Mouse (Mus musculus) forebrain, embryonic 16.5 days (tissue): ENCODE results near the gene Mapre3. TPM values are rescaled to one million over a fixed set of nuclear protein-coding genes. Genes with fewer than 3 reads are reported as not detected.

Source experiments
- ATAC-seq: fragments of 200-750 bp; cut with Nextera tagmentation; 2 replicates; pipeline ENCODE4 v1.8.0; 2017; ENCODE audit warnings: mild to moderate bottlenecking, moderate library complexity
- H3K27ac ChIP-seq: fragments of 300-500 bp; sonication (generic); 2 replicates; pipeline ENCODE4 v1.5.1; 2014; ENCODE audit warnings: low read length, control low read depth
- H3K27me3 ChIP-seq: fragments of 300-500 bp; sonication (generic); replicated peaks from 2 replicates; pipeline ENCODE4 v1.6.1; 2014; ENCODE audit warnings: low read length; ENCODE audit not compliant: control insufficient read depth, insufficient read depth
- H3K36me3 ChIP-seq: fragments of 300-500 bp; sonication (generic); 2 replicates; pipeline ENCODE4 v1.6.1; 2014; ENCODE audit not compliant: control insufficient read depth, insufficient read depth
- H3K4me1 ChIP-seq: fragments of 300-500 bp; sonication (generic); replicated peaks from 2 replicates; pipeline ENCODE4 v1.6.1; 2014; ENCODE audit warnings: low read length; ENCODE audit not compliant: control insufficient read depth, insufficient read depth
- H3K4me2 ChIP-seq: fragments of 300-500 bp; sonication (generic); 2 replicates; pipeline ENCODE4 v1.6.1; 2014; ENCODE audit warnings: mild to moderate bottlenecking, low read length, control low read depth
- H3K4me3 ChIP-seq: fragments of 300-500 bp; sonication (generic); replicated peaks from 2 replicates; pipeline ENCODE4 v1.5.1; 2014; ENCODE audit warnings: mild to moderate bottlenecking, low read length, control low read depth
- H3K9ac ChIP-seq: fragments of 300-500 bp; sonication (generic); replicated peaks from 2 replicates; pipeline ENCODE4 v1.6.1; 2014; ENCODE audit warnings: low read depth, low read length, control low read depth
- H3K9me3 ChIP-seq: fragments of 300-500 bp; sonication (generic); 2 replicates; pipeline ENCODE4 v1.6.1; 2016; ENCODE audit warnings: low read length; ENCODE audit not compliant: control insufficient read depth
- WGBS: fragments of 180-500 bp; shearing (Covaris S2); extraction: QIAGEN DNeasy Blood & Tissue Kit; methylation state at CpG from one replicate; pipeline ENCODE4 v1.1.7; 2014; 5-methylcytosine and 5-hydroxymethylcytosine counted together
- polyA plus RNA-seq: library from polyadenylated mRNA; unstranded; fragments of >200 nt; fragmentation: Nextera tagmentation; extraction: Ambion mirVana; gene quantifications from 2 replicates; pipeline ENCODE4 v1.2.1, GENCODE M21; 2015

The Mapre3 gene
- polyA plus RNA-seq, 1 experiment from 2014 or later, result 118 TPM

DNA sequence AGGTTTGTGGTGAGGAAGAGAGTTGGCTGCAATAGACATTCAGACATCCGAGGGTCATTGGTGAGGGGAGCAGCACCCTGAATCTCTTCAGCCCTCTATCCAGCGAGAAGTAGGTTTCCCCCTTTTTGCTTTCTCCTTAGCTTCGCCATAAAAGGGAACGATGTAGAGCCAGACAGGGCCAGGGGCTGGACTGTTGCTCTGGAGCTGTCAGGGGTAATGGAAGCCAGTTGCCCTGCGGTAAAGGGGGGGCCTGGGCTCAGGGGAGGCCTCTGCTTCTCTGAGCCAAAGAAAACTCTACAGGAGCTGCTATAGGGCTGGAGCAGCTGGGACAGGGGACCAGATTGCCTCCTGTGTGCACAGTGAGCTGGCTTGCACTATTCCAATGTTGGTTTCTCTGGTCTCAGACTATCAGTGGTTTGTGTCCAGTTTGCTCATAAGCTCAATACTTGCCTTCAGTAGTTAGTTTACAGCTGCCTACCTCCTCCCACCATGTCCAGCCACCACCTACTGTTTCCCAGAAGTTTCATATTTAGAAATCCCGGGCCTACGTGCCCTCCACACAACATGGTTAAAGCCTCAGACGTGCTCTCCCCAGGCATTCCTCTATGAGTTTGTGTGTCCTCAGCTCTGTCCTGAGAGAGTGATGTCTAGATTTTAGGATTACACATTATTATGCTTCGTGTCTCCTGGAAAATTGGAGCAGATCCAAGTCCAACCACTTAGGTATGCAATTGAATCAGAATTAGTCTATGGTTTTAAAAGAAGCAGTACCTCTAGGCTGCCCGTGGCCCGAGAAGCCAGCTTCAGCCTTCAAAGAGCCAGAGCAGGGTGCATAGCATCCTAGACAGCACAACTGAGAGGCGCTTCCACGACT is 94.2 kb downstream of the Mapre3 start:
- Histone ChIP-seq H3K4me1 (peaks cover 30% of the 10 kb centered on the region), H3K4me2 (peak overlapping the region; percentile 97), H3K27ac (no peak overlapping the region), H3K36me3 (peaks cover 6% of the 10 kb centered on the region), H3K27me3 (no peaks in the 10 kb centered on the region), H3K9me3 (no peaks in the 10 kb centered on the region), H3K4me3 (peak overlapping the region; percentile 88; the same call in 1 of the 2 replicates), H3K9ac (peak overlapping the region; percentile 80)
- no peak for ATAC-seq
- 55% methylated on average over 13 of the region's 13 CpGs for WGBS

GRCm38 (mm10) chr5:30909300-30909659 is 94.8 kb downstream of the Mapre3 start:
- no peak overlapping the region for H3K4me3 ChIP-seq
- peaks cover 4% of the 10 kb centered on the region for H3K36me3 ChIP-seq
- H3K4me1 ChIP-seq, result peaks cover 30% of the 10 kb centered on the region
- H3K27ac ChIP-seq, result no peak overlapping the region
- no peak for ATAC-seq
- no peak overlapping the region for H3K4me2 ChIP-seq
- 66% methylated on average over 7 of the region's 7 CpGs for WGBS
- no peaks in the 10 kb centered on the region for H3K27me3 ChIP-seq
- H3K9me3 ChIP-seq, result no peaks in the 10 kb centered on the region
- H3K9ac ChIP-seq, result no peak overlapping the region

DNA sequence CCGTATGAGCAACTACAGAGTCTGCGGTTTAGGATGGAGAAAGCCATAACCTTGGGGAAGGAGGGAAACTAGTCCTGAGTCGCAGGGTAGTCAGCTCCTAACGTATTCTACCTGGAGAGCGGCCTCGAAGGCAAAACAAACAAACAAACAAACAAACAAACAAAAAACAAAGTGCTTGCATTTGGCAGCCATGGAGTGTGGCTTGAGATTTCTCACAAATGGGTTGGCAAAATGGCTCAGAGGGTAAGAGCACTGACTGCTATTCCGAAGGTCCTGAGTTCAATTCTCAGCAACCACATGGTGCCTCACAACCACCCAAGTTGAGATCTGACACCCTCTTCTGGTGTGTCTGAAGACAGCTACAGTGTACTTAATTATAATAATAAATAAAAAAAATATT is 95.4 kb downstream of the Mapre3 start:
- no peak overlapping the region for H3K4me2 ChIP-seq
- no peak for ATAC-seq
- no peaks in the 10 kb centered on the region for H3K27me3 ChIP-seq
- peaks cover 30% of the 10 kb centered on the region for H3K4me1 ChIP-seq
- H3K36me3 ChIP-seq, result no peaks in the 10 kb centered on the region
- no peak overlapping the region for H3K27ac ChIP-seq
- no peak overlapping the region for H3K4me3 ChIP-seq
- WGBS, result 88% methylated on average over 7 of the region's 7 CpGs
- no peaks in the 10 kb centered on the region for H3K9me3 ChIP-seq
- no peak overlapping the region for H3K9ac ChIP-seq

- ATAC-seq, result no peak
- H3K36me3 ChIP-seq, result no peaks in the 10 kb centered on the region
- H3K4me1 ChIP-seq, result peaks cover 28% of the 10 kb centered on the region
- no peak overlapping the region for H3K4me2 ChIP-seq
- no peak overlapping the region for H3K9ac ChIP-seq
- no peaks in the 10 kb centered on the region for H3K27me3 ChIP-seq
- H3K4me3 ChIP-seq, result no peak overlapping the region
- H3K27ac ChIP-seq, result no peak overlapping the region
- no peaks in the 10 kb centered on the region for H3K9me3 ChIP-seq
These were observed 96.0 kb downstream of the Mapre3 start for GRCm38 (mm10) chr5:30910481-30910880.

DNA sequence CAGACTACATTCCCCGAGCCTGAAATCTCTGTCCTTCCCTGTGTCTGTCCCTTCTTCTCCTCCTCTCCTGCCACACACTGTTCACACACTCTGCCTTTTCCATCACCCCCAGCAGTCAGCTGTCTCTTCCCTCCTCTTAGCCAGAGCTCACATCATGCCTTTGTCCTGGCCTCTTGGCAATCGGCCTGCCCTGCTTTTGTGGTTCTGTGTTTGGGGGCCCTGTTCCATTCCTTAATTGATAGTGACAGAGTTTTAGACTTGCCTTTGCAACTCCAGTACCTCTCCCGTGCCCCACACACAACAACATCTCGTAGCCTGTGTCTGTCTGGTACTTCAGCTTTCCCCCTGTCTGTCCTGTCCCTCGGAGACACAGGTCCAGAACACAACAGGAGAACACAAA is 97.7 kb downstream of the Mapre3 start:
- Histone ChIP-seq H3K9ac (no peak overlapping the region), H3K27ac (peak overlapping the region; percentile 17; the same call in 1 of the 2 replicates), H3K4me1 (peaks cover 20% of the 10 kb centered on the region), H3K36me3 (no peaks in the 10 kb centered on the region), H3K4me2 (no peak overlapping the region), H3K4me3 (no peak overlapping the region), H3K9me3 (no peaks in the 10 kb centered on the region), H3K27me3 (no peaks in the 10 kb centered on the region)
- 36% methylated on average over 5 of the region's 5 CpGs for WGBS
- ATAC-seq, result no peak

GRCm38 (mm10) chr5:30913060-30913841 is 98.8 kb downstream of the Mapre3 start, which contains the start of gene Emilin1:
Gene Emilin1 (plus strand): TSS chr5:30913402.
- Histone ChIP-seq H3K9ac (no peak within 1 kb of the TSS), H3K4me2 (no peak within 1 kb of the TSS; the same call in 1 of the 2 replicates), H3K36me3 (no peaks in the 10 kb centered on the region), H3K27me3 (no peaks in the 10 kb centered on the region), H3K27ac (peak within 1 kb of the TSS; percentile 26; the same call in 1 of the 2 replicates), H3K4me1 (peaks cover 15% of the 10 kb centered on the region), H3K9me3 (no peaks in the 10 kb centered on the region), H3K4me3 (no peak within 1 kb of the TSS)
- 31% methylated on average over 10 of the region's 13 CpGs for WGBS
- no peak for ATAC-seq

GRCm38 (mm10) chr5:30914101-30914635 is 99.7 kb downstream of the Mapre3 start:
- no peak overlapping the region for H3K9ac ChIP-seq
- WGBS, result 90% methylated on average over 7 of the region's 7 CpGs
- H3K4me2 ChIP-seq, result no peak overlapping the region; the same call in 1 of the 2 replicates
- no peak overlapping the region for H3K4me3 ChIP-seq
- H3K36me3 ChIP-seq, result no peaks in the 10 kb centered on the region
- no peak overlapping the region for H3K27ac ChIP-seq
- no peaks in the 10 kb centered on the region for H3K27me3 ChIP-seq
- peaks cover 11% of the 10 kb centered on the region for H3K4me1 ChIP-seq
- ATAC-seq, result no peak
- no peaks in the 10 kb centered on the region for H3K9me3 ChIP-seq

DNA sequence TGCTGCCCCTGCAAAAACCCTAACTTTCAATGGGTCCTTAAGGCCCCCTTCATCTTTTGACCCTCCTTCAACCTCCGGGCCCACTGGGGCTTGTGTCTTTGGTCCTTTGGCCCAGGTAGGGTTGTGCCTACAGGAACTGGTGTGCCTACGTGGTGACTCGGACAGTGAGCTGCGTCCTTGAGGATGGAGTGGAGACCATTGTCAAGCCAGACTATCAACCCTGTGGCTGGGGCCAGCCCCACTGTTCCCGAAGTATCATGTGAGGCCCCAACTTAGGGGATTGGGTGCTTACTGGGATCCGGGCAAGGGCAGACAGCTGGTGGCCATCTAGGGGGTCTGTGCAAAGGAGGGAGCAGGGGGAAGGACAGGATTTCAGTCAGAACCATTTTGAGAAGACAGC is 100.4 kb downstream of the Mapre3 start:
- Histone ChIP-seq H3K27me3 (no peaks in the 10 kb centered on the region), H3K9ac (no peak overlapping the region), H3K4me1 (peaks cover 11% of the 10 kb centered on the region), H3K4me3 (no peak overlapping the region), H3K36me3 (no peaks in the 10 kb centered on the region), H3K27ac (no peak overlapping the region), H3K9me3 (no peaks in the 10 kb centered on the region), H3K4me2 (no peak overlapping the region)
- ATAC-seq, result no peak
- 81% methylated on average over 6 of the region's 6 CpGs for WGBS

DNA sequence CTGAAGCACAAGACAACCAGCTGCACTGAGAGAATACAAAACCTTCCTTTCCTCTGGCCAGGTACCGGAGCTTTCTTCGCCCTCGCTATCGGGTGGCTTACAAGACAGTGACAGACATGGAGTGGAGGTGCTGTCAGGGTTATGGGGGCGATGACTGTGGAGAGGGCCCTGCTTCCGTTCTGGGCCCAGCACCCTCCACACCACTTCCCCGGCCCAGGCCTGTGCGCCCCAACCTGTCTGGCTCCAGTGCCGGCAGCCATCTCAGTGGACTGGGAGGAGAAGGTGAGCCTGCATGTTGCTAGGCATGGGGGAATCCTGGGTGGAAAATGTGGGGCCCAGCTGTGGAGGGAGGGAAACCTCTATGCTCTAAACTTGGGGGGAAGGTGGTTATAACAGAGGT is 101.0 kb downstream of the Mapre3 start:
- Histone ChIP-seq H3K27ac (no peak overlapping the region), H3K4me2 (no peak overlapping the region)
- peak; percentile 23 for ATAC-seq

More for the DNA sequence above, 101.0 kb downstream of the Mapre3 start:
- H3K9ac ChIP-seq, result no peak overlapping the region
- no peaks in the 10 kb centered on the region for H3K9me3 ChIP-seq
- no peaks in the 10 kb centered on the region for H3K36me3 ChIP-seq
- peaks cover 13% of the 10 kb centered on the region for H3K4me1 ChIP-seq
- no peak overlapping the region for H3K4me3 ChIP-seq
- 69% methylated on average over 9 of the region's 9 CpGs for WGBS
- no peaks in the 10 kb centered on the region for H3K27me3 ChIP-seq
